ENCODE assay signal across 9 mouse cellular contexts in the genomic region with DNA sequence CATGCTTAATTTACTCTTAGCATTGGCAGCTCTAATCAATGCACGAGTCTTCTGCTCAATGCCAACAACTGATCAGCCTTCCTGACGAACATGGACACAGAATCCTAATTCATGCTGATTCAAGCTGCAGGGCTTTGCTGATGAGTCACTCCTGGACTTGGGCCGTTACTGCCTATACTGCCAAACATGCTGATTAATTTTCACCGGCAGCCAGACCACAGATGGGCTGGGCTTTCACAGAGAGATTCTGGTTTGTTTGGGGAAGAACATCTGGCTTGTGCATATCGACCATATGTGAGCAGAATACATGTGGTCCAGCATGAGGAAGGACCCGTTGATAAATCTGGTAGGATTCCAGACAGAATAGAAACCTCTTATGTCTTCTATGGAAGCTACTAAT.
DNase-seq lines count a peak whose midpoint lies in the region; TF ChIP-seq lines count a peak whose summit lies in the region.
"Had no signal": no experiment of that assay in that cellular context is flagged by ENCODE, and none has a peak within 500 bp of the region (broad histone marks: within the 10 kb centered on the region; RNA-seq: fewer than 3 reads in every experiment).

No protein-coding gene starts in this region.

- no peak overlapping the region for H3K27ac ChIP-seq in heart, embryonic 10.5 days
- H3K27ac ChIP-seq in thymus, adult 2 months (ENCODE audit: control insufficient read depth, insufficient read depth, low read length), result no peak overlapping the region
- H3K27ac ChIP-seq: midbrain, embryonic 13.5 days had no signal

- H3K9me3 ChIP-seq in heart, embryonic 10.5 days, result no peaks in the 10 kb centered on the region
- H3K9me3 ChIP-seq: midbrain, embryonic 13.5 days had no signal

- peak; percentile 33 for DNase-seq in heart, adult 8-10 months (ENCODE audit: low spot score)
- DNase-seq in heart, embryonic 10.5 days (ENCODE audit: low spot score), result no peak
- peak; percentile 80 for DNase-seq in 416B (ENCODE audit: low read depth)
- peak; percentile 79 for DNase-seq in NIH3T3 (ENCODE audit: low read depth)
- peak; percentile 15 for DNase-seq in layer of hippocampus, adult 9-10 months (ENCODE audit: low spot score)
- no peak for DNase-seq in thymus, adult 2 months
- DNase-seq in liver, result no peak
- DNase-seq: spleen, adult 18-20 months had no signal

- H3K27me3 ChIP-seq in heart, embryonic 10.5 days (ENCODE audit: insufficient read depth, poor library complexity, severe bottlenecking), result no peaks in the 10 kb centered on the region
- no peaks in the 10 kb centered on the region for H3K27me3 ChIP-seq in thymus, adult 2 months (ENCODE audit: control insufficient read depth, insufficient read depth, low read length)
- H3K27me3 ChIP-seq: midbrain, embryonic 13.5 days had no signal

- no peak overlapping the region for H3K4me3 ChIP-seq in heart, embryonic 10.5 days
- no peak overlapping the region for H3K4me3 ChIP-seq in thymus, adult 2 months (ENCODE audit: control insufficient read depth, insufficient read depth, low read length)
- H3K4me3 ChIP-seq: midbrain, embryonic 13.5 days had no signal

- H3K4me1 ChIP-seq in heart, embryonic 10.5 days, result no peaks in the 10 kb centered on the region
- no peaks in the 10 kb centered on the region for H3K4me1 ChIP-seq in thymus, adult 2 months (replicated peaks; ENCODE audit: control insufficient read depth, insufficient read depth, low read length)

- WGBS in heart, embryonic 10.5 days, result 81% methylated on average over 6 of the region's 6 CpGs
- 14% methylated on average over 6 of the region's 6 CpGs for WGBS in thymus, adult 2 months

- no peak for TF ChIP-seq POLR2A in thymus, adult 2 months (IDR thresholded peaks at IDR 0.05; ENCODE audit: control insufficient read depth, extremely low read depth, insufficient read depth, low read length, poor library complexity)

- H3K36me3 ChIP-seq in heart, embryonic 10.5 days, result no peaks in the 10 kb centered on the region
- no peaks in the 10 kb centered on the region for H3K36me3 ChIP-seq in thymus, adult 2 months (ENCODE audit: control insufficient read depth, insufficient read depth, low read length)
- H3K36me3 ChIP-seq: midbrain, embryonic 13.5 days had no signal

- no peak for TF ChIP-seq CTCF in thymus, adult 2 months (IDR thresholded peaks at IDR 0.05; ENCODE audit: borderline replicate concordance, control insufficient read depth, extremely low read depth, insufficient read depth, low read length, poor library complexity)

Comparison
In these comparisons a context has a peak if more than half of its experiments do, and no peak if none do; other contexts are left out.
1. DNase-seq: peak in heart, adult 8-10 months (single experiment), 416B (single experiment), NIH3T3 (single experiment) and layer of hippocampus, adult 9-10 months (single experiment); none in heart, embryonic 10.5 days (single experiment), thymus, adult 2 months (single experiment) and liver (single experiment).